Mouse (Mus musculus) CH12.LX (cell line): ENCODE measurements around the gene Gpm6a.

Experiments
- CTCF ChIP-seq, 2 experiments: IDR thresholded peaks in 1 of 2; conservative IDR thresholded peaks in 1 of 2; 2 replicates each; pipeline ENCODE4 v1.5.1; 2011 to 2012; ENCODE audit warnings: low read depth in 2 of 2, low read length in 2 of 2, improper control_type of control experiment in 1 of 2, inconsistent platforms in 1 of 2, mild to moderate bottlenecking in 1 of 2, moderate library complexity in 1 of 2
- ELF1 ChIP-seq: IDR thresholded peaks from 2 replicates; pipeline ENCODE4 v1.6.1; 2014; ENCODE audit warnings: low read depth, mild to moderate bottlenecking, inconsistent platforms, low read length, improper control_type of control experiment
- NELFE ChIP-seq: IDR thresholded peaks from 2 replicates; pipeline ENCODE4 v1.6.1; 2011; ENCODE audit warnings: low read depth, low read length, improper control_type of control experiment
- POLR2A ChIP-seq: IDR thresholded peaks from 2 replicates; pipeline ENCODE4 v1.6.1; 2011; ENCODE audit warnings: low read depth, mild to moderate bottlenecking, improper control_type of control experiment, low read length
- SIN3A ChIP-seq: IDR thresholded peaks from 2 replicates; pipeline ENCODE4 v1.6.1; 2012; ENCODE audit warnings: low read length, improper control_type of control experiment, inconsistent platforms
- TBP ChIP-seq: conservative IDR thresholded peaks from 2 replicates; pipeline ENCODE4 v1.6.1; 2011; ENCODE audit warnings: low read depth, low read length, improper control_type of control experiment
- ZC3H11A ChIP-seq: IDR thresholded peaks from 2 replicates; pipeline ENCODE4 v1.6.1; 2012; ENCODE audit warnings: low read depth, mild to moderate bottlenecking, inconsistent platforms, low read length, improper control_type of control experiment
- ZNF384 ChIP-seq: IDR thresholded peaks from 2 replicates; pipeline ENCODE4 v1.6.1; 2012; ENCODE audit warnings: low read depth, low read length, improper control_type of control experiment, inconsistent platforms

- no peak for TF ChIP-seq CTCF (conservative IDR thresholded peaks at IDR 0.05 in 1 of 2, IDR thresholded peaks at IDR 0.05 in 1 of 2; ENCODE audit: low read depth in 2 of 2, low read length in 2 of 2)
- no peak for TF ChIP-seq POLR2A
- no peak for TF ChIP-seq ELF1
- TF ChIP-seq ZNF384, result no peak
- TF ChIP-seq TBP, result no peak
- TF ChIP-seq ZC3H11A, result no peak
- TF ChIP-seq NELFE, result no peak
- TF ChIP-seq SIN3A, result no peak
Measured at GRCm38 (mm10) chr8:54954030-54954429, 613 bp upstream of the Gpm6a start.
